Mouse (Mus musculus) activated CD4-positive, CD25-positive, alpha-beta regulatory T cell (primary cell): ENCODE measurements around the gene Clcnkb. TPM values are rescaled to one million over a fixed set of nuclear protein-coding genes. Genes with fewer than 3 reads are reported as not detected.

Experiments
- polyA plus RNA-seq, 2 experiments: library from polyadenylated mRNA; unstranded; fragments of 100-300 nt; shearing (Covaris generic); gene quantifications; one replicate each; pipeline ENCODE4 v1.2.1; 2017

Gene Clcnkb
- polyA plus RNA-seq = not detected

DNA sequence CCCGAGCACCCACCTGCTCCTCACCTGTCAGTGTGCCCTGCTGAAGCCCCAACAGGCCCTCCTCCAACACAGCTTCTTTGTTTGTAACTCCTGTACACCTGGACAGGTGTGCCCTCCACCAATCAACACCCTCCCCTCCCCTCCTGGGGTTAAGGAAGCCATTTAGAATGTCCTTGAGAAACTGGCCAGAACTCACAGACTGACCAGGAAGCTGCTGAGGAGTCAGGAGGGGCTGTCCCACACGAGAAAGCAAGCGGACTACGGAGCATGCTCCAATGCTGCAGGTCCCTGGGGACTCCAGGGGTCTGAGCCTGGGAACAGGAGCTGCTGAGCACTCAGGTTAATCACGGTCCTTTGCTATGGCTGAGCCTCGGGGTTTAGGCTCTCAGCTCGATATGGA is at the start of gene Clcnkb:
Clcnkb (minus strand) TSS at position 91 of the 400 bp plus-strand sequence.

DNA sequence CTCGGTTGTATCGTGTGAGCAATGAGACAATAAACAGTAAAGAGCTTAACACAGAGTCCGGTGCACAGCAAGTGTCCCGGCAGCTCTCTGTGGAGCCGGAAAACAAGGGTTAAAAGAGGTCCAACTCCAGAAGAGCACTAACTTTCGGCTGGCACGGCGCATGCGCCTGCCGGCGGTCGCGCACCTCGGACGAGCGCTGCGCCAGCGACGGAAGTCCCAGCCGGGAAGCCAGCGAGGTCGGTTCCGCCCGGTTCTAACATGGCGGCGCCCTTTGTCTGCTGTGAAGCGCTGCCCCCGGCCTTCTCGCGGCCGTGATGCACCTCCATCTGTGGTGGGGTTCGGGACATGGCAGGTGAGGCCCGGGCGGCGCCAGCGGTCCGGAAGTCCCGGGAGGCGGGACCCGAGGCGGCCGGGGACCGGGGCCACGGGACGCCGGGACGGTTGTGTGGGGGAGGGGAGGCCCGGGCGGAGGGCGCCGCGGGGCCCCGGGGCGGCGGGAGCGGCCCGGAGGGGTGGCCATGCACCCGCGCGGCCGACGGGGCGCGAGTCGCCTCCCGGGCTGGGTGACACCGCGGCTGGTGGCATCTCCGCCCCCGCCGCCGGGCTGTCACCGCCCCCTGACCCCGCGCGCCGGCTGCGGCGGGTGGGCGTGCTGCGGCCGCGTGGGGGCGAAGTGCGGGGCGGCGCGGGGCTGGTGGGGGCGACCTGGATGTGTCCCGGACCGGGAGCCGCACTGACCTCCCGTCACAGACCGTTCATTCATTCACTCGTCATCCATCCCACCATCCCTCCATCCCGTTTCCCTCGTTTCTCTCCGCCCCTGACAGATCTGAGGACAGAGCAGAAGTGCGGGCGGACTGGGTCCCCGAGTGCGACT is 28.9 kb upstream of the Clcnkb start, which contains the start of gene Zbtb17:
Zbtb17 (plus strand) TSS at position 204 of the 877 bp plus-strand sequence.

DNA sequence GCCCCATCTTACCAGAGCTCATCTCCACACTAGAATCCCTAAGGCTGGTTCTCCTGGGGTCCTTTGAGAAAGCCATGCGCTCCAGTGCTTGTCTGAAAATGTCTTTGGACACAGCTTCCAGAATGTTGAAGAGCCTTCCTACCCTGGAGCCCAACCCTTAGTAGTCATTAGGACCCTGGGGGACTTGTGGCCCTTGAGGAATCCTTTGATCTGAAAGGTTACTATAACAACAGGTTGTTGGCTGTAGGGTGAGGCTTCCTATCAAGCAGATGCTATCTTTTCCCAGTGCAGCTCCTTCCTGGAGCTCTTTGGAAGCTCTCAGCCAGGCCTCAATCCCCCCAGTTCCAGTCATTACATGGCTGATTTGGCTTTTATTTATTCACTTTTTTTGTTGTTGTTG is 20.2 kb upstream of the Clcnkb start, which contains the start of gene Srarp:
Srarp (minus strand) TSS at position 132 of the 400 bp plus-strand sequence.

DNA sequence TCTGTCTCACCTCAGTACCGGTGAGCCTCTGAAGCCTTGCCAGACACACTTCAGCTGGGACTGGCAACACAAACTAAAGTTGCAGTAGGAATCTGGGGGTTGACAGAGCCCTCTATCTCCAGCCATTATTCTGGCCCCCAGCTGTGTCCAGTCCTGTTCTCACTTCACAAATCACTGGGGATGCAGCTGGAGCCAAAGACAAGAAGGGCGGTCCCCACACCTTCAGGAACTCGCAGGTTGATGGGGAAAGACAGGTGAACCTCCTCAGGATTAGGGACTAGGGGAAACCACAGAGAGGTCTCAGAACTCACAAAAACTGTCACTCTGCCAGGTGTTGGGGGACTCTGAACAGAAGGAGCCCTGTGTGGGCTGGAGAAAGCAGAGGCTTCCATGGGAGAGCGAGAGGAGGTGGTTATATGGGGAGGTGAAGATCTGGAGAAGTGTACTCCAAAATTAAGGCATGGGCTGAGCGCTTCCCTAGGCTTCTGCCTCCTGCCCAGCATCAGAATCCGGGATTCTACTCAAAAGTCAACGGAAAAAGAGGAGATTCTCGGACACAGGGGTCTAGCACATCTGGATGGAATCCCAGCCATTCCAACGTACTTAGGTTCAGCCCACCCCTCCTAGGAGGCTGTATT is 4.5 kb upstream of the Clcnkb start, which contains the start of gene Hspb7:
Hspb7 (plus strand) TSS at position 588 of the 638 bp plus-strand sequence.

DNA sequence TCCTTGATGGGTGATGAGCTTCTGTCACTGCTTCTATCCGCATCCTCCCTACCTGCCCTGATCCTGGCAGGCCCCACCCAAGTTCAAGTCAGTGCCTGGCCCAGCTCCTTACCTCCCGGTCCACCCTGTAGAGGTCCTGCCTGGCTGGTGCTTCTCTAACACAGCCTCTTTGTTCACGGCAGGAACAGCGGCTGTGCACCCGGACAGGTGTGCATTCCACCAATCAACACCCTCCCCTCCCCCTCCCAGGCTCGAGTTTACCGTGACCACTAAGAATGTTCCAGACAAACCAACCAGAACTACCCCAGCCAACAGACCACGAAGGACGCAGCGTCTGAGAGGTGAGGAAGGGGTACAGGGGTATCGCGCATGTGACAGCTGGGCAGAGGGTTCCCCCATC is 17.3 kb downstream of the Clcnkb start, which contains the start of gene Clcnka:
Clcnka (minus strand) TSS at position 180 of the 400 bp plus-strand sequence.

DNA sequence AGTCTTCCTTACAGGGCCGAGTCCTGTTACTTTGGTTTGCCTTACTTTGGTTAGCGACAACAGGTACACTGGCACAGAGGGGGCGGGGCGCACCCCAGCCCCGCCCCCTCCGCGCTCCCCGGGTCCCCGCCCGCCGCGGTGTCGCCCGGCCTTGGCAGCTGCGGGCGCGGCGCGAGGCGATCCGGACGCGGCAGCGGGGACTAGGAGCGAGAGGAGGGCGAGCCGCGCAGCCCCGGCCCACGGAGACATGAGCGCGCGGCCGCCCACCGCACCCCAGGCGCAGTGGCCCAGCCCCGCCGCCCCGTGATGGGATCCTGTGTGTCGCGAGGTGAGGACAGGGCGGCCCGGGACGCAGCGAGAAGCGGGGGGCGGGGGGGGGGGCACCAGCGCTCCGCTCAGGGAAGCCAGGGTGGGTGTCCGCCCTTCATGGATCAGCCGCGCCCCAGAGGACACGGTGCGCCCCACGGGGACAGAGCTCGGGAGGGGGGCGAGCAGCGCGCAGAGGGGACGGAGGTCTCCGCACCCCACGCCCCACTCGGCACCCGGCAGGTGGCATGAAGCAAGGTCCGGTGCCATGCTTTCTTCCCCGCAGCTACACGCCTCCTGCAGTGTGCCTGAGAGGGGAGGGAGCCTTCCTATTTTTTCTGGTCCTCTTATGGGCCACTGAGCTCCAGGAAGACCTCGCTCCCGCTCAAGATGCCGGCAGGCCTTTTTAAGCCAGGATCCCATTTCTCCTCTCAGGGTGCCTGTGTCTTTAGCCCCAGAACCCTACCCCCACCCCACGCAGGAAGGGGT is 47.6 kb downstream of the Clcnkb start, which contains the start of gene Fam131c:
Fam131c (plus strand) TSS at position 224 of the 795 bp plus-strand sequence.

Other genes with a start within 250 kb of the Clcnkb start
- gene Rsg1, start 202.1 kb downstream of the Clcnkb start, polyA plus RNA-seq = 1 to 10 TPM; 2.2 to 4.3 TPM
- gene Arhgef19, start 176.5 kb downstream of the Clcnkb start, polyA plus RNA-seq = under 1 TPM; 0.15 to 0.30 TPM
- gene Epha2, start 114.8 kb downstream of the Clcnkb start, polyA plus RNA-seq = not detected
- not detected for gene Fam131c, start 47.8 kb downstream of the Clcnkb start, polyA plus RNA-seq
- gene Clcnka, start 17.3 kb downstream of the Clcnkb start, polyA plus RNA-seq = not detected
- not detected for gene Hspb7, start 4.8 kb upstream of the Clcnkb start, polyA plus RNA-seq
- not detected for gene Srarp, start 20.1 kb upstream of the Clcnkb start, polyA plus RNA-seq
- 10 to 100 TPM; 28.4 to 33.1 TPM for gene Zbtb17, start 28.6 kb upstream of the Clcnkb start, polyA plus RNA-seq
- 10 to 100 TPM; 24.7 to 34.4 TPM for gene Spen, start 122.6 kb upstream of the Clcnkb start, polyA plus RNA-seq
- gene Fblim1, start 190.1 kb upstream of the Clcnkb start, polyA plus RNA-seq = under 1 TPM in 1 of 2 experiments, not detected in 1; 0.44 TPM
- gene Tmem82, start 202.6 kb upstream of the Clcnkb start, polyA plus RNA-seq = under 1 TPM; 0.32 to 0.37 TPM
- not detected for gene Slc25a34, start 207.8 kb upstream of the Clcnkb start, polyA plus RNA-seq
- gene Plekhm2, start 248.9 kb upstream of the Clcnkb start, polyA plus RNA-seq = 1 to 10 TPM; 8.9 to 9.8 TPM